Mouse (Mus musculus): ENCODE results near the gene Tspan11.

DNA sequence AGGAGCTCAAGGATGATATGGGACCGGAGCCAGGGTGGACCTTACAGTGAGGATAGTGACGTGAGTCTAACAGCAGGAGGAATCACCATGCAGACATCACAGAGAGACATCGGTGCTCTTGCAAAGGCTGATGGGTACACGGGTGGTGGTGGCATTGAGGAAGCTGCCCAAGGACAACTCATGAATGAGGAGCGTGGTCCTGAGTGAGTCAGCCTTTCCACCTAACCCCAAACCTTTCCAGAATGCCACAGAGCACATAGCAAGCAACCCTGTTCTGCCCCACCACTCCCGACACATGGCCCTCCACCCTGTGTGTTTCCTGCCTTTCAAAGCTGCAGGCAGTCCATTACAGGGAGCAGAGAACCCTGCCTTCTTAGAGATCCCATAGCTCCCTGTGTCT is 32.1 kb downstream of the Tspan11 start:
- TF ChIP-seq CTCF (IDR thresholded peaks at IDR 0.05; ENCODE audit: insufficient read depth, low read length) (no peak), POLR2A (IDR thresholded peaks at IDR 0.05; ENCODE audit: borderline replicate concordance, extremely low read depth, low read depth, low read length) (no peak)

Data from lung, adult 2 months (tissue).